Mouse (Mus musculus): ENCODE measurements at regions not wholly inside any gene's neighbourhood (a gene's known extent, or its start where the extent isn't known, plus 50 kb on each side); places are given as distances from the start of the nearest gene placed in this dataset.

DNA sequence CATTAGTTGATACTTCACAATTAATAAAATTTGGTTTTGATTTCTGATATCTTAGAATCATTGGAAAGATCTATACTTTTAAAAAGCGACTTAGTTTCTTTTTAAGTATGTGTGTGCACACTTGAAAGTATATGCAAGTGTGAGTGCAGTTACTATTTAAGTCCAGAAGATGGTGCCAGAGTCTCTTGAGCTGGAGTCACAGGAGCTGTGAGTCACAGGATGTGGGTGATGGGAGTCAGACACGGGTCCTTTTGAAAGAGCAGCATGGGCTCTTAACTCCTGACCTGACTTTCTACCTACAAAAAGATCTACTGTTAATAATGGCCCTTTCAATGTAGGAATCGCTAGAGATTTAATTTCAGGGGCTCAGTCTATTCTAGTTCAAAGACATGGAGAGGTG lies 87.8 kb upstream of the Cntnap4 start:
- CTCF ChIA-PET, result interaction anchor here in 1 of 4 experiments (0.9 kb wide), 1 partner anchor 132 kb away, joined by 3 read pairs; no protein-coding TSS in a partner anchor
- POLR2A ChIA-PET, result no interaction called here

DNA sequence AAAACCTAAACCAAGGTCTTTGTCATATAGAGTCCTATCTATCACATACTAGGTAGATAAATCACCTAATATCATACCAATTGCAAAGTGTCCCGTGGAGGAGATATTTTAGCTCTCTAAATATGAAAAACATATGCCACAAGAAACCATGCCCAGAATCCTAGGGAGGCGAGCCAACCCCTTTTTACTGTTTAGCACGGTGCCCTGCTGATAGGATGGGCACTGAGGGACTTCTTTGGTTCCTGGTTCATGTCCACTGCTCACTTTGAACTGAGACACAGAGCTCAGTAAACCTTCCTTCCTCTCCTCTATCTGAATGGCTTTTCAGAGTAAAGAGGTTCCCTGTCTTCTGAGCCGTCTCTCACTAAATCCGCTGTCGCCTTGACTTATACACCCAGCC lies 77.6 kb upstream of the Cntnap4 start:
- ChIA-PET POLR2A (no interaction called here), CTCF (no interaction called here)

DNA sequence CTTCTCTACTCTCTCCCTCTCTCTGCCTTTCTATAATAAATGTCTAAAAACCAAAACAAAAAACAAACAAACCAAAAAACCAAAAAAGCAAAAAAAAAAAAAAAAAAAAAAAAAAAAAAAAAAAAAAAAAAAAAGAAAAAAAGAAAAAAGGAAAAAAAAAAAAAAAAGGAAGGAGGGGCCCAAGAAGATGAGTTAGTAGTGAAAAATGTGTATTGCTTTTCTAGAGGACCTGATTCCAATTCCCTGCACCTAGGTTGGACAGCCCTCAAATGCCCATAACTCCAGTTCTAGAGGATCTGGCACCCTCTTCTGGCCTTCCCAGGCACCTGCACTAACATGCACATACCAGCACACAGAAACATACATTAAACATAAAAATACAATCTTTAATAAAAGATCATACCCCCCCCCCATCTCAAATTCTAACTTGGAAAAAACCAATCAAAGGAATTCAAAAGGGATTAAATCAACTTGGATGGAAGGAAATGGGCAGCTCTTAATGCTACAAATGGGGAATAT lies 70.9 kb upstream of the Cntnap4 start:
- ChIA-PET POLR2A (interaction anchor here in 1 of 4 experiments (0.7 kb wide), 1 partner anchor 10 kb away, joined by 6 read pairs; no protein-coding TSS in a partner anchor), CTCF (interaction anchor here in 3 of 4 experiments (0.5 to 0.7 kb wide), 4 partner anchors 64 to 928 kb away, joined by 3 to 6 read pairs (median 4); no protein-coding TSS in a partner anchor)

DNA sequence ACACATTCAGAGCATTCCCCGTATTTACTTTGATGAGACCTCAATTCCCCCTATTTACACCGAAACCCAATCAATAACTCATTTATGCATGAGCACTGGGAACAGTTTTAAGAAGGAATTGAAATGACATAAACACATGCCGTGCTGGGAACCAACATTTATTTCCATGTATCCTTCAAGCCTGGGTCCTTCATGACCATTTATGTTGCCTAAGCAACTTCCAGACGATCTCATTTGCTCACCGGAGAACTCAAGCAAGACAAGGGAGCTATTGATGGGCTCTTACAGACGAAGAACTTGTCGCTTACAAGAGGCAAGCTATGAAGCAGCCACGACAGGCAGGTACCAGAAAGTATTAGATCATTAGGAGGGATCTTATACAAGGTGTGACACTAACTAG lies 65.8 kb upstream of the Cntnap4 start:
- CTCF ChIA-PET, result no interaction called here
- POLR2A ChIA-PET, result no interaction called here

Measured in embryonic stem cell, embryonic (primary cell).